Mouse (Mus musculus) CD4-positive, CD25-positive, alpha-beta regulatory T cell, adult 2 months (primary cell): ENCODE data around the gene Cxcl13.
A peak's percentile ranks its signal among the peaks of the same experiment; 100 is the strongest.
"Not testable (repeated sequence)": the region's sequence is repeated elsewhere in the genome, so short reads cannot be mapped to it uniquely, and the experiment has no call there.

ENCODE experiments used
- DNase-seq: peaks from one replicate; pipeline ENCODE4 v3.0.0-alpha.2; 2012; ENCODE audit warnings: low read depth, low spot score

Gene Cxcl13

DNA sequence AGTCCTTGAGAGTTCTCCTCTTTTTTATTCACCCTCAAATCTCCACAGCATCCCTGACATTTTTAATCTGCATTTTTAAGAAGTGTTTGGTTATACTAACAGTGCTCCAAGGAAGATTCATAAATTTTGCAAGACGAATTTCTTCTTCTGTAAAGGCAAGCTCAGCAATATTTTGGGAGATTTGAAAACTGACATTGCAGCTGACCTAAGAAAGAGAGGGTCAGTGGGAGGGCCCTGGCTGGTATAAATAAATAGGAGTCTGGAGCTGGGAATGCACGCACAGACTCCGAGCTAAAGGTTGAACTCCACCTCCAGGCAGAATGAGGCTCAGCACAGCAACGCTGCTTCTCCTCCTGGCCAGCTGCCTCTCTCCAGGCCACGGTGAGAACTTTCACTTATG is at the start of gene Cxcl13:
Cxcl13 (plus strand) TSS at position 301 of the 400 bp plus-strand sequence.
- no peak for DNase-seq

- DNase-seq: no peak
Observed at GRCm38 (mm10) chr5:95911006-95911405, 45.7 kb upstream of the Cxcl13 start.

GRCm38 (mm10) chr5:95918491-95918890 is 38.3 kb upstream of the Cxcl13 start:
- DNase-seq: no peak

DNA sequence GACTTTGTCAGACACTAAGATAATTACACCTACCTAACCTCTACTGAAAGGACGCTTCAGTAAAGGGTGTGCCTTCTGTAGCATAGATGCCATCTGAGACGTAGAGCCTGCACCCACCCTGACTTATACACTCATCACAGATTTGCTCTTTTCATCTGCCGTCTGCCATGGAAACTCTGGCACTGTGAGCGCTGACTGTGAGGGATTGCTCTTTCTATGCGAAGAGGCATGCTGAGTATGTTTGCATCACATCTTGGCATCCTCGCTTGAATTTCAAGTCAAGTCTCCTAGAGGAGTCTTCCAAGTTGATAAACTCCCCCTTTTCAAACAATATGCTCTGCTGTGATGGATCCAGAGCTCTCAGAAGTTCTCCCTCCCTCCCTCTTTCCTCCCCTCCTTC is 32.7 kb upstream of the Cxcl13 start:
- no peak for DNase-seq

DNA sequence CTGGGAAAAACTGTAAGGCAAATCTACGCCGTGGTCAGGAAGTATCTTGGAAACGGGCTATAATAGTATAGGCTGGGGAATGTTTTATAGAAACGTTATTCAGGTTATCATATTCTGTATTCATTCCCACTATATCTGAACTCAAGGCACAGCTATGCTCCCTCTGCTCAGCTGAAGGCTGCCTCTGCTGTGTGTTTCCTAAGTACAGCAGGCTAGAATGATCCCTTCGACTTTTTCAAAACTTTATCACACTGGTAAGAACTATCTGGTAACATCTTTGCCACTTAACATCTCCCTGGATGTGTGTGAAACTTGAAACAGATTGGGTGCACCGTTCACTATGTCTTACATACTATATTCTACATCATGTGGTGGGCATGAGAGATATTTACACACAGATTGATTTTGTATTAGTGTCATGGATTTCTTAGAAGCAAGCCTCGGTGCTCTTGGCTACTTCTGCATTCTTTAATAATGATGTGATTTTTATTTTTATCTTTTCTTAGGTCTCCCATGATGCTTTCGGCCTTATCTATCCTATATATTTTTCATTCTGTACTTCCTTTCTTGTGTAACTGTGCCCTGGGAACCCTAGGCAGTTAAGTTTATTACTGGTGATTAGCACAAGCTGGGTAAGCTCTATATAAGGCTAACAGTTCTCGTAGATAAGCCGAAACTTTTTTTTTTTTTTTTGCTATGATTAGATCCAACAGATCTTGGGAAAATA is 31.4 kb upstream of the Cxcl13 start:
- DNase-seq: no peak

GRCm38 (mm10) chr5:95925931-95926263 is 30.9 kb upstream of the Cxcl13 start:
- no peak for DNase-seq

- DNase-seq: no peak
Observed at GRCm38 (mm10) chr5:95935035-95935434, 21.7 kb upstream of the Cxcl13 start.

DNA sequence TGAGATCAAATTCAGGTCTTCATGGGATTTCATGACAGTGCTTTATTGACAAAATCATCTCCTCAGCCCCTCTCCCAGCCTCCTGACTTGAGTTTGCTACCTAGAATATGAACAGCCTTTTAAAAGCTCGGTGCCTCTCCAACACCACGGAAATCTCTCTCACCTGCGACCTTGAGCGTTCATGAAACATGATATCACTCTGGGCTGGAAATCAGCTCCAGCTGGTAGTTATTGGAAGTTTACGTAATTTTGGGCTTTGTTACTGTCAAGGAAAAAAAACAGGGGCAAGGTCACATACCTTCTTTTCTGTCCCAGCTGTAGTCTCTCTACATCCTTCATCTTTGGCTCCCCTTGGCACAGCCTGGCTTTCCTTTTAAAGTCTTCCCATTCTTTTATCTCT is 20.7 kb upstream of the Cxcl13 start:
- no peak for DNase-seq

GRCm38 (mm10) chr5:95937129-95937528 is 19.6 kb upstream of the Cxcl13 start:
- DNase-seq: no peak

GRCm38 (mm10) chr5:95938044-95938625 is 18.6 kb upstream of the Cxcl13 start:
- no peak for DNase-seq

DNA sequence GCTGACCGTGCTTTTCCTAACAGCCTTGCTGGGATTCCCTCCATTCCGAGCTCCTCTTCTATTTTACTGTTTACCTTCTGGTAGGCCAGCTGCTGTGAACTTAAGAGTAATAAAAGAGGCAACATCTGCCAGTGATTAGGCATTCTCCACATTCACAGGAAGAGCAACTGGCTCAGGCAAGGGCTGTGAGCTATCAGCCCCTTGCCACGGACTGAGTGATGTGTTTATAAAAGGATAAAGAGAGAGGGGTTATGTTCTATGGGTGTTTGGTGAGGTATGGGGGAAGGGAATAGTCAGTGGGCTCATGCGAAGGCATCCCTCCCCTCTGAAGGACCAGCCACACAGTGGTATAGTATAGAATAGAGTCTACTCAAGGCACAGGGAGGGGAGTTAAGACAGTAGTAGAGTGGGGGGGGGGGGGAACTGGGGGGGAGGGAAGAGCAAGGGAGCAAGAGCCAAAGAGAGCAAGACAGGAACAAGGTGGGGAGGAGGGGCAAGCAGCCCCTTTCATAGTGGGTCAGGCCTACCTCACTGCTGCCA is 16.0 kb upstream of the Cxcl13 start:
- no peak for DNase-seq

GRCm38 (mm10) chr5:95941562-95941961 is 15.2 kb upstream of the Cxcl13 start:
- no peak for DNase-seq

DNA sequence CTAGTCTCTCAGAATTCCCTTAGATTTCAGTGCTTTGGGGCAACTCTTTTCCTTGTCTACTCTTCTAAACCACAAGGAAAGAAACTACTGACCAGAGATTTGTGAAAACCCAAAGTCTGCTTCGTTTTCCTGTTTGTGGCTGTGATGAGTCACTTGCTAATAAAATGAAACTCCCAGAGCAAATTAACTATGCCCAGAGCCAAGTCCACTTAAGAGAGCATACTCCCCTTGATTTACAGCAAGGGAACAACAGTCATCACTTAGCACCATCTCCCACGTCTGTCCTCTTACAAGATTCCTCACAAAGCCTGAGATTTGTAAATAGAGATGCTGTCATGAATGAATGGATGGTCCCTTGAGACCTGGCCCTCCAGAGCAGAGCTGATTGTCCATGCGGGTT is 11.6 kb upstream of the Cxcl13 start:
- no peak for DNase-seq

- no peak for DNase-seq
Observed at GRCm38 (mm10) chr5:95946344-95946743, 10.4 kb upstream of the Cxcl13 start.

- DNase-seq: no peak
Observed at GRCm38 (mm10) chr5:95948641-95949040, 8.1 kb upstream of the Cxcl13 start.

GRCm38 (mm10) chr5:95949946-95950701 is 6.6 kb upstream of the Cxcl13 start:
- peak; percentile 49 for DNase-seq

DNA sequence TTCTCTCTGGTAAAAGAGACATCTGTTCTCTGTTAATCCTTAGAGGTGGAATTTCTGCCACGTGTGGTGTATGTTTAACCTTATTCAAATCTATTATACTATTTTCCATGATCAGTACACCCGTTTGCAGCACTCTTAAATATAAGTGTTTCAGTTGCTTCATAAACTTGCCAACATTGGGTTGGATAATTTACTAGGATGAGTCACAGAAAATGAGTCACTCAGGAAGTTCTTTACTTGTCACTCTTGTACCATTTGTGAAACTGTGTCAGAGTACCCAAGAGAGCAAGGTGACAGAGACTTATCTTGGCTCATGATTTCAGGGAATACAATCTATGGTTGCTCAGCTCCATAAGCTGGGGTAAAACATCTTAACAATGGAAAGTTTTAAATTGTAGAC is 8.2 kb downstream of the Cxcl13 start:
- no peak for DNase-seq

GRCm38 (mm10) chr5:95966621-95967020 is 9.9 kb downstream of the Cxcl13 start:
- no peak for DNase-seq

DNA sequence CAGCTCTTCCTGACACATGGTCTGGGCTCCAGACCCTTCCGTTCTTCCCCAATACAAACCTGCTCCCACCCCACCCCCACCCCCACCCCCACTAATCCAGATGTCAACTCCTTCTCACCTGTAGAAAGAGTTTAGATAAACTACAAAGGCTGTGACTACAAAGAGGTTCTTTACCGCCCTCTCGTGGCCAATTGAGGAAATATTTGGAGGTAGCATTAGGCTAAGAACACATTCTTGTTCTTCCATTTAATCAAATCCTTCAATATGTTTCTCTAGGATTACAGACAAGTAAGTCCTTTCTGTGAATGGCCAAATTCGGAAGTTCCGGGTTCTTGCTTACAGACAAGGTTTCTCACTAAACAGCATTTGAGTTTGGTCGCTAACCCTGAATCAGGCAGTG is 14.1 kb downstream of the Cxcl13 start:
- DNase-seq: peak; percentile 60

GRCm38 (mm10) chr5:95972208-95972607 is 15.5 kb downstream of the Cxcl13 start:
- no peak for DNase-seq

DNA sequence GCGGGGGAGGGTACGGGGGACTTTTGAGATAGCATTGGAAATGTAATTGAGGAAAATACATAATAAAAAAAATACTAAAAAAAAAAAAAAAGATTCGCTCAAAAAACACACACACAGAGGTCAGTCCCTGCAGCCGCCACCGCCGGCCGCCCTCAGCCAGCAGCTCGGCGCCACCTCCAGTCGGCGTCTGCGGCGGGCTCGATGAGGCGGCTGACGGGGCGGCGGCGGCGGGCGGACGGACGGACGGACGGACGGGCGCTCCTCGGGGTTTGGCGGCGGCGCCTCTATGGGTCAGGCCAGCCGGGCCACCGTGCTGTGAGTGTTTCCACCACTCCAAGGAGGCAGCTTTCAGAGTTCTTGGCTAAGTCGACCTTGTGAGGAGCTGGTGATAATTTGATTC is 17.1 kb downstream of the Cxcl13 start:
- not testable (repeated sequence) for DNase-seq

DNA sequence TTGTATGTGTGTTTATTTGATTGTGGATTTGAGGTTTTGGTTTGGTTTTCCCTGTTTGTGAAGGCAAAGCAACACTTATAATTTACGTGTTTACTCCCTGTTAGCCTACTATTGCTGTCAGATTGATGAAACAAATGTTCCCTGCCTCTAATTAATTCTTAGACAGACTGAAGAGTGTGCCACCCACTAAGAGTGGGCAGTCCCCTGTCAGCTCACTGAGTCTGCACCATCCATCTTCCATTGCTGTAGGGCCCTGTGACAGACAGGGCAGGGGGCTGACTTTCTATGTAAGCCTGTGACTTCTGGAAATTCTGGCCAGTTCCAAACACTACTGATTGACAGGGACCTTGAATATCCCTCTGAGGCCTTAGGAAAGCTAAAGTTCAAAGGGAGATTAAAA is 19.5 kb downstream of the Cxcl13 start:
- DNase-seq: no peak
